Mouse (Mus musculus) heart, postnatal 25 days (tissue): ENCODE measurements around the gene Elavl3. TPM values are rescaled to one million over a fixed set of nuclear protein-coding genes. Genes with fewer than 3 reads are reported as not detected.

Experiments
- DNase-seq: peaks from one replicate; pipeline ENCODE4 v3.0.0; 2022; ENCODE audit warnings: low spot score
- intact Hi-C: fragments of 180-260 bp; cut with DNase I; formaldehyde crosslinking; loops from one replicate; pipeline ENCODE4 v1.15.1; 2025
- total RNA-seq, 2 experiments: library from RNA; stranded (reverse); gene quantifications; 2 replicates each; pipeline ENCODE4 v1.2.3; 2021

Gene Elavl3
- total RNA-seq, 2 experiments from 2014 or later, result 0.21 to 0.50 TPM

DNA sequence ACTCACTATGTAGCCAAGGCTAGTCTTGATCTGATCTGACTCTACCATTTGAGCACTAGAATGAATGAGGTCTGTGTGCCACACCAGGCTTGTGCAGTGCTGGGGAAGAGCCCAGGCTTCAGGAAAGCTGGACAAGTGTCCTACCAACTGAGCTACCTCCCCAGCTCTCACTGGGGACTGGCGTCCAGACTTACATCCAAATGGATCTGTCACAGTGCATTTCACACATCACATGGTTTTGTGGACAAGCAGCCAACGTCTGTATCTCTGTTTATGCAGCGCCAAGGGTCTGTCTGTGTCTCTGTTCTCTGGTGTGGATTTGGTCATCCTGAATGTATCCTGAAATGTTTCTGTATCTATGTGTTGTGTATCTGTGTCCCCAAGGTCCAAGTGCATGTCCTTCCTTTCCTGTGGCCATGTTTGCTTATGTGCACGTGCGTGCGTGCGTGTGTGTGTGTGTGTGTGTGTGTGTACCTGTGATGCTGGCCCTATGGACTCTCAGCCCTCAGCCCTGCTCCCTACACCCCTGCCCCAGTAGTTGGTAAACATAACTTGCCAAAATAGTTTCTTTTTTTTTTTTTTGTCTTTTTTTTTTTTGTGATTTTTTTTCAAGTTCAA lies 34.5 kb downstream of the Elavl3 start:
- DNase-seq, result no peak
- intact Hi-C loops, result no loop called here

- no peak for DNase-seq
- intact Hi-C loops, result no loop called here
These were observed 35.6 kb downstream of the Elavl3 start for GRCm38 (mm10) chr9:22016245-22016644.

DNA sequence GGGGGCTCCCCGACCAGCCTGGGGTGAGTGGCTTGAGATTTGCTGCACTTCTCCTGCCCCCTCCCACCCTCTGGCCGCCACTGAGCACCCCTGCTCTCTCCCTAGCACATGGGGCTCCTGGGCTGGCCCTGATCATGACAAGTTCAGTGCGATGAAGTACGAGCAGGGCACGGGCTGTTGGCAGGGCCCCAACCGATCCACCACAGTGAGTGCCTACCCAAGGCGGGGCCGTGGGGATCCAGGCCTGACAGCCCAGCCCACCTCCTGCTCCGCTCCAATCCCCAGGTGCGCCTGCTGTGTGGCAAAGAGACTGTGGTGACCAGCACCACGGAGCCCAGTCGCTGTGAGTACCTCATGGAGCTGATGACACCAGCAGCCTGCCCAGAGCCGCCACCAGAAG lies 39.1 kb downstream of the Elavl3 start:
- no peak for DNase-seq
- intact Hi-C loops, result no loop called here

DNA sequence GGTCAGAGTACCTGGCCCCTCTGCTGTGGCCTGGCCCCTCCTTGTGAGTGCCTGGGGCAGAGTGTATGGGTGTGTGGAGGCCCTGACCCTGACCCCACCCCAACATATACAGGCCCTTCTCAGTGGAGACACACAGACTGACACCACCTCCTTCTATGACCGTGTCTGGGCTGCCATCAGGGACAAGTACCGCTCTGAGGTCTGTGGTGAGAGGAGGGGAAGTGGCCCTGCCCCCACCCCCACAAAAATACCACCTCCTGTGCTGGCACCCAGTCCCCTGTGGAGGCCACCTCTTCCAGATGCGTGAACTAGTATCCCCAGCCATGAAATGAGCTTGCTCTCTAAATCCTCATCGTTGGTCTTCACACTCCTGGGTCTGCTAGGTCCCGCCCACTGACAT lies 40.8 kb downstream of the Elavl3 start:
- intact Hi-C loops, result no loop called here
- DNase-seq, result no peak

DNA sequence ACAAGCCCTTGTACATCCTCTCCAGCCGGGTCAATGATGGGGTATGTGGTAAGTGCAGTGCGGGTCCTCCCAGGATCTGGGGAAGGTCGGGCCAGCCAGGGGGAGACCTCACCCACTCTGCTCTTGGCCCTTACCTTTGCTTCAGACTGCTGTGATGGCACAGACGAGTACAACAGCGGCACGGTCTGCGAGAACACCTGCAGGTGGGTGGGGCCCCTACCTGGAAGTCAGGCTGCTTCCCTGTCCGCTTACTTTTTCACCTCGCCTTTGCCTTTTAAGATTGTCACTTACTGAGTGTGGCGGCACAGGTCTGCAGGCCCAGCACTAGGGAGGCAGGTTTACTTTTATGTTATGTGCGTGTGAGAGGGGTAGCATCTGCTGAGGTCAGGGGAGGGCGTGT lies 47.3 kb downstream of the Elavl3 start:
- no peak for DNase-seq
- intact Hi-C loops, result no loop called here

GRCm38 (mm10) chr9:22003163-22003554 lies 48.7 kb downstream of the Elavl3 start:
- DNase-seq, result no peak
- intact Hi-C loops, result loop anchor here (2.0 kb wide), 1 partner anchor 46 kb away; no protein-coding TSS in a partner anchor

DNA sequence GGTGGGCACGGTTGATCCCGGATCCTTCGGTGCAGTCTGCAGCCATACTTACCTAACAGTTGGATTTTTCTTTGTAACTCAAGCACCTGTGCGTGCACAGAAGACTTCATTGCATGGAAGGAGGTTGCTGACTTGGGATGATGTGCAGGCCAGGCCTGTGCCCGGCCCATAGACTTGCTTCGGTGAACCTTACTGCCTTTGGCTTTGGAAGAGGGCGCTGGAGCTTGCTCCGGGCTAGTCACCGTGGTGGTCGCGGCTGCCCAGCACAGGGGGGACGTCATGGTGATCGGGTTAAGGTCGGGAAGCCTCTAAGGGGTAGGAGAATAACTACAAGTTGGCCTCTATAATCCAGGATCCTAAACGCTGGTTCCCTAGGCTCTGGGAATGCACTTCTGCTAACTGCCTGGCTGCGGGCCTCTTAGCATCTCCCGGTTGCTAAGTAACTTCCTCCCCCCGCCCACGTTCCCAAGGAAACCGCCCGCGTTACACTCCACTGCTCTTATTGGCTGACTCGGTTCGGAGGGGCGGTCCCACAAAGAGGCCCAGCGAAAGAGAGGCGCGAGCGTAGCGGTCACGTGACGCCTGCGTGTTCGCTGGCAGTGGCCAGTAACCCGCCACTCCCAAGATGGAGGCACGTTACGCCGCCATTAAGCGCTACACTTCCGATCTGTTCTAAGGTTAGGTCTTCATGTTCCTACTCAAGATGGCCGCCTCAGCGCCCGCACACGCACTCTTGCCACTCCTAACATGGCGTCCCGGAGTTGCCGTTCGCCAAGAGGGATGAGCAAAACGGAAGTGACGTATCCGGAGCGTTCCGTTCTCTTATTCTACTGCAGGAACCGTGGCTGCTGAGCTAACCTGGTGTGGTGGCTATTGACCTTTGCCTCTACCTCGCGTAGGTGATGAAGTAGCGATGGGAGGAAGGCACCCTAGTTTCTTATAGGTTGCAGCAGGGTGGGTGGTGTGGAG lies 49.3 kb downstream of the Elavl3 start, which contains the start of the genes Ccdc151 and Prkcsh:
Gene Ccdc151, minus strand, starts transcription at position 441 of the 969 bp plus-strand sequence.
Gene Prkcsh, plus strand, starts transcription at position 613 of the 969 bp plus-strand sequence.
- DNase-seq, result peak; percentile 100
- intact Hi-C loops, result loop anchor here (2.0 kb wide), 1 partner anchor 46 kb away; no protein-coding TSS in a partner anchor

DNA sequence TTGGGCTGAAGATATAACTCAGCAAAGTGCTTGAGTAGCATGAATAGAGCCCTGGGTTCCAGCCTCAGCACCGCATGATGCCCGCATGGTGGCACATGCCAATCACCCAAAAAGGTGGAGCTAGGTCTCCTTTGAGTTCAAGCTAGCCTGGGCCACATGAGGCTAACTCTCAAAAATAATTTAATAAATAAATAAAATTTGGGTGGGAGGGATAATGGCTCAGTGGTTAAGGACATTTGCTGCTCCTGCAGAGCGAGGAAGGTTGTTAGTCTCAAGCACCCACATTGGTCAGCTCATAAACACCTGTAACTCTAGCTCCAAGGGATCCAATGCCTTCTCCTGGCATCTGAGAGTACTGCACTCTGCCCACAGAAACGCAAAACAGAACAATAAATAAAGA lies 50.2 kb downstream of the Elavl3 start:
- no peak for DNase-seq
- intact Hi-C loops, result loop anchor here (2.0 kb wide), 1 partner anchor 45 kb away; no protein-coding TSS in a partner anchor

DNA sequence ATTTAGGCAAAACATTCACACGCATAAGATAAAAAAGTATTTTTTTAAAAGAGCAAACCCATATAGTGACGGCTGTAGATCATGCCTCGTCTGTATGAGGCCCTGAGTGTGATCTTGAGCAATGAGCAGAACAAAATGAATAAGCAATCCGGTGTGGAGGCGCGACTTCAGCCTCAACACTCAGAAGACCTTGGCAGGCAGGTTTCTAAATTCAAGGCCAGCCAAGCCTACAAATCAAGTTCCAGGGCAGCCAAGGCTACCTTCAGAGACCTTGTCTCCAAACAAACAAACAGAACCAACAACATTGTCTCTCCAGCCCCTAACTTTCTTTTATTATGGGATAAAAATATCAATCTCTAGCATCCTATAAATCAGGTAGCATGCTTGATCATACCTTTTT lies 51.5 kb downstream of the Elavl3 start:
- DNase-seq, result no peak
- intact Hi-C loops, result no loop called here

GRCm38 (mm10) chr9:21996178-21996867 lies 55.5 kb downstream of the Elavl3 start:
- intact Hi-C loops, result no loop called here
- no peak for DNase-seq

GRCm38 (mm10) chr9:21992227-21992626 lies 59.6 kb downstream of the Elavl3 start:
- no peak for DNase-seq
- intact Hi-C loops, result no loop called here

- intact Hi-C loops, result no loop called here
- peak; percentile 24 for DNase-seq
These were observed 62.4 kb downstream of the Elavl3 start, which contains the start of gene Rgl3 for GRCm38 (mm10) chr9:21989230-21990110. TSS of gene Rgl3 (minus strand) at chr9:21989446.

DNA sequence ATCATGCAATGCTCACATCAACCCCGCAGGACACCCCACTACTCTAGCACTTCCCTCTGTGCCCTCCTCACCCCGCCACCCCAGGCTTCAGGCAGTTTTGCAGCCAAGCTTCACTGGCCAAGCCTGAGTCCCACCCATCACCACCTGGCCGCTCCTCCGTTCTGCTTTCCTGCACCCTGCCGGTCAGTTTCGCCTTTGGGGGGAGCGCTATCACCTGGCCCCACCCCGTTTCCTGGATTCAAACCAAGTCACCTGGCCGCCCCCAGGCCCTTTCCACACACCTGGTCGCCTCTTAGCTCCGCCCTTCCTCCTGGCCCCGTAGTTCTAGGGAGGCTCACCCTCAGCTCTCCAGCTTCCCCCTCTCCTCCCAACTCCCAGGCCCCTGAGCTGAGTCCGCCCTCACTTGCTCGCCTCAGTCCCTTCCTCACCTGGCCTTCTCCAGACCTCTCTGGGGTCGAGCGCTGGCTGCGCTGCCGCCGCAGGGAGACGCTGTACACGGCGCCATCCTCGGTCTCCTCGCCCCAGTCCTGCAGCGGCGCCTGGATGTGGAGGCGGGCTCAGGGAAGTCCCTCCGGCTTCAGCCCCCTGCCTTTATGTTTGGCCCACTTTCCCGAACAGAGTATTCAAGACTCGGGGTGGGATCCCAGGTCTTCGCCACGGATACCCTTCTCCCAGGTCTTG lies 63.3 kb downstream of the Elavl3 start:
- intact Hi-C loops, result no loop called here
- DNase-seq, result no peak

GRCm38 (mm10) chr9:21987592-21988342 lies 64.1 kb downstream of the Elavl3 start:
- DNase-seq, result no peak
- intact Hi-C loops, result no loop called here

- DNase-seq, result no peak
These were observed 67.9 kb downstream of the Elavl3 start for GRCm38 (mm10) chr9:21983911-21984310.

DNA sequence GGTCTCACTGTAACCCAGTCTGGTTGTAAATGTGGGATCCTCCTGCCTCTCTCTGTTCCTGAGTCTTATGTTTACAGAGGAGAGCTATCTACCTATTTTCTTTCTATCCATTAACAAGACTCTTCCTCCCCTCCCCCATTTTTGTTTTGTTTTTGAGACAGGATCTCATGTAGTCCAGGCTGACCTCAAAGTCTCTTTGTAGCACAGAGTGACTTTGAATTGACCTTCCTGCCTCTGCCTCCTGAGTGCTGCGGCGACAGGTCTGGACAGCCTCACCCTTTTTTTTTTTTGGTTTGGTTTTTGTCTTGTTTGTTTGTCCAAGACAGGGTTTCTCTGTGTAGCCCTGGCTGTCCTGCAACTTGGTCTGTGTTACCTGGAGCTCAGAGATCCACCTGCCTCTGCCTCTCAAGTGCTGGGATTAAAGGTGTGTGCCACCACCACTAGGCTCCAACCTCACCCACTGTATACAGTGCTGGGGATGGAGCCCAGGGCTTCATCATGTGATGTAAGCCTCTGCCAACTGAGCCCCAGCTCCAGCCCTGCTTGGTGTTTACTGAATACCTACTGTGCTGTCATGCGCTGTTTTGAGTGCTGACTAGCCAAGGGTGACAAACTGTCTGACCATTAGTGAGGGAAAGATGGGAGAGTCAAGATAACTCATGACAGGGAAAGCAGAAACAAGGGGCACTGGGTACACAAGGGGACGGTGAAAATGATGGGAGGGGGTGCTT lies 73.3 kb downstream of the Elavl3 start:
- intact Hi-C loops, result loop anchor here (5.0 kb wide), 1 partner anchor 164 kb away; no protein-coding TSS in a partner anchor
- no peak for DNase-seq

More at GRCm38 (mm10) chr9:21983911-21984310, 67.9 kb downstream of the Elavl3 start:
- intact Hi-C loops, result no loop called here

- intact Hi-C loops, result loop anchor here (5.0 kb wide), 1 partner anchor 164 kb away; no protein-coding TSS in a partner anchor
- no peak for DNase-seq
These were observed 73.9 kb downstream of the Elavl3 start for GRCm38 (mm10) chr9:21977972-21978371.
